Mouse (Mus musculus): ENCODE results near the gene Eif4e2. TPM values are rescaled to one million over a fixed set of nuclear protein-coding genes. Genes with fewer than 3 reads are reported as not detected.

The Eif4e2 gene
- polyA plus RNA-seq, 1 experiment from 2014 or later: 101 TPM

- H3K4me2 ChIP-seq (ENCODE audit: low read length): no peak within 1 kb of the TSS
- H3K9me3 ChIP-seq (ENCODE audit: control insufficient read depth, low read length): no peaks in the 10 kb centered on the region
- no peak for ATAC-seq (ENCODE audit: insufficient number of reproducible peaks, insufficient read depth, low FRiP score, low read depth)
- H3K27ac ChIP-seq (replicated peaks in 1 of 2; ENCODE audit: control insufficient read depth in 1 of 2, insufficient read depth in 1 of 2, low read depth in 2 of 2, low read length in 2 of 2): no peak within 1 kb of the TSS
- no peak within 1 kb of the TSS for H3K9ac ChIP-seq (ENCODE audit: low read length)
- WGBS: 84% methylated on average over 7 of the region's 7 CpGs
- peaks cover 23% of the 10 kb centered on the region for H3K27me3 ChIP-seq (ENCODE audit: control insufficient read depth, insufficient read depth, low read length)
- no peak within 1 kb of the TSS for H3K4me3 ChIP-seq (ENCODE audit: control insufficient read depth in 1 of 2, insufficient read depth in 1 of 2, low read depth in 1 of 2, low read length in 2 of 2)
- H3K4me1 ChIP-seq (ENCODE audit: control insufficient read depth in 2 of 2, insufficient read depth in 2 of 2, low read length in 2 of 2): peaks cover 0 to 3% of the 10 kb centered on the region in 2 experiments; a peak in 1 of 4 replicates
- no peaks in the 10 kb centered on the region for H3K36me3 ChIP-seq (ENCODE audit: control insufficient read depth, insufficient read depth, low read length)
These were observed 9.2 kb upstream of the Eif4e2 start, which contains the start of gene Chrng for GRCm38 (mm10) chr1:87204465-87204864. TSS of gene Chrng (plus strand) at chr1:87204657.

DNA sequence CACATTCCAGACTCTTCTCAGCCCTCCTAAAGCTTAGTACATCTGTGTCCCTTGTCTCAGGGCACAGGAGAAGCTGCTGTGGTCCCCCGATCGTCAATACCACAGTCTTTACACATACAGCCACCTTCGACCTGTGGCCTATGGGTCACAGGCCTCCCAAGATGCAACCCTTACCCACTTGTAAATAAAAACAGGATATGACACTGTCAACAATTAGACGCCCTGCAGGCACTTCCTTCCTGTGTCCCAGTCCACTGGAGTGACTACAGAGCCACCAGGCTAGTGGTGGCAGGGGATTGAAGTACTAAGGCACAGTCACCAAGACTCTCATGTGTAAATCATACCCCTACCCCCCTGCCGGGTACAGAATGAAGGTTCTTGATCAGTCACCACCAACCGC lies 8.7 kb upstream of the Eif4e2 start:
- 50% methylated on average over 6 of the region's 6 CpGs for WGBS
- ATAC-seq (ENCODE audit: insufficient number of reproducible peaks, insufficient read depth, low FRiP score, low read depth): no peak

DNA sequence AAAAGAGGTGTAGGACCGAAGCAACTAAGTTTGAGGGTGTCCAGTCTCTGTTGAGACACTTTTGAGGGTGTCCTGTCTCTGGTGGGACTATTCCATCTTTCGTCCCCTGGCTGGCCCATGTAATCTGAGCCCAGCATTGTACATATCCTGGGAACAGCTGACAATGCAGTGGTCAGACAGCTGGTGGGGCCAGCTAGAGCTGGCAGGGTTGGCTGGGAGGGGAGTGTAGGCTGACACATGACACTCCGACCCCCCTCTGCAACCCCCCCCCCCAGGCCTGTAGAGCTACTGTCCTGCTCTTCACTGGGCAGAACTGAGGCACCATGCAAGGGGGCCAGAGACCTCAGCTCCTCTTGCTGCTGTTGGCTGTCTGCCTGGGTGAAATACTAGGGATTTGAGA lies 8.2 kb upstream of the Eif4e2 start:
- H3K4me2 ChIP-seq (ENCODE audit: low read length): no peak overlapping the region
- peaks cover 0 to 3% of the 10 kb centered on the region in 2 experiments; a peak in 1 of 4 replicates for H3K4me1 ChIP-seq (ENCODE audit: control insufficient read depth in 2 of 2, insufficient read depth in 2 of 2, low read length in 2 of 2)
- H3K27ac ChIP-seq (replicated peaks in 1 of 2; ENCODE audit: control insufficient read depth in 1 of 2, insufficient read depth in 1 of 2, low read depth in 2 of 2, low read length in 2 of 2): no peak overlapping the region
- no peak overlapping the region for H3K4me3 ChIP-seq (ENCODE audit: control insufficient read depth in 1 of 2, insufficient read depth in 1 of 2, low read depth in 1 of 2, low read length in 2 of 2)
- no peak for ATAC-seq (ENCODE audit: insufficient number of reproducible peaks, insufficient read depth, low FRiP score, low read depth)
- H3K27me3 ChIP-seq (ENCODE audit: control insufficient read depth, insufficient read depth, low read length): peaks cover 23% of the 10 kb centered on the region
- no peak overlapping the region for H3K9ac ChIP-seq (ENCODE audit: low read length)
- no peaks in the 10 kb centered on the region for H3K36me3 ChIP-seq (ENCODE audit: control insufficient read depth, insufficient read depth, low read length)
- 37% methylated on average over 3 of the region's 3 CpGs for WGBS
- H3K9me3 ChIP-seq (ENCODE audit: control insufficient read depth, low read length): no peaks in the 10 kb centered on the region

More for the DNA sequence above, 8.7 kb upstream of the Eif4e2 start:
- Histone ChIP-seq H3K27me3 (ENCODE audit: control insufficient read depth, insufficient read depth, low read length) (peaks cover 23% of the 10 kb centered on the region), H3K4me2 (ENCODE audit: low read length) (no peak overlapping the region), H3K9ac (ENCODE audit: low read length) (no peak overlapping the region), H3K9me3 (ENCODE audit: control insufficient read depth, low read length) (no peaks in the 10 kb centered on the region), H3K27ac (replicated peaks in 1 of 2; ENCODE audit: control insufficient read depth in 1 of 2, insufficient read depth in 1 of 2, low read depth in 2 of 2, low read length in 2 of 2) (no peak overlapping the region), H3K36me3 (ENCODE audit: control insufficient read depth, insufficient read depth, low read length) (no peaks in the 10 kb centered on the region), H3K4me1 (ENCODE audit: control insufficient read depth in 2 of 2, insufficient read depth in 2 of 2, low read length in 2 of 2) (peaks cover 0 to 3% of the 10 kb centered on the region in 2 experiments; a peak in 1 of 4 replicates), H3K4me3 (ENCODE audit: control insufficient read depth in 1 of 2, insufficient read depth in 1 of 2, low read depth in 1 of 2, low read length in 2 of 2) (no peak overlapping the region)

- peaks cover 23% of the 10 kb centered on the region for H3K27me3 ChIP-seq (ENCODE audit: control insufficient read depth, insufficient read depth, low read length)
- ATAC-seq (ENCODE audit: insufficient number of reproducible peaks, insufficient read depth, low FRiP score, low read depth): no peak
- no peaks in the 10 kb centered on the region for H3K4me1 ChIP-seq (ENCODE audit: control insufficient read depth in 2 of 2, insufficient read depth in 2 of 2, low read length in 2 of 2)
- 16% methylated on average over 17 of the region's 17 CpGs for WGBS
- no peaks in the 10 kb centered on the region for H3K9me3 ChIP-seq (ENCODE audit: control insufficient read depth, low read length)
- no peak overlapping the region for H3K4me3 ChIP-seq (ENCODE audit: control insufficient read depth in 1 of 2, insufficient read depth in 1 of 2, low read depth in 1 of 2, low read length in 2 of 2)
- H3K9ac ChIP-seq (ENCODE audit: low read length): no peak overlapping the region
- H3K4me2 ChIP-seq (ENCODE audit: low read length): no peak overlapping the region
- no peak overlapping the region for H3K27ac ChIP-seq (replicated peaks in 1 of 2; ENCODE audit: control insufficient read depth in 1 of 2, insufficient read depth in 1 of 2, low read depth in 2 of 2, low read length in 2 of 2)
- no peaks in the 10 kb centered on the region for H3K36me3 ChIP-seq (ENCODE audit: control insufficient read depth, insufficient read depth, low read length)
These were observed 7.4 kb upstream of the Eif4e2 start for GRCm38 (mm10) chr1:87206339-87206738.

GRCm38 (mm10) chr1:87211431-87211830 lies 2.3 kb upstream of the Eif4e2 start:
- no peak overlapping the region for H3K27ac ChIP-seq (replicated peaks in 1 of 2; ENCODE audit: control insufficient read depth in 1 of 2, insufficient read depth in 1 of 2, low read depth in 2 of 2, low read length in 2 of 2)
- H3K27me3 ChIP-seq (ENCODE audit: control insufficient read depth, insufficient read depth, low read length): peaks cover 16% of the 10 kb centered on the region
- no peak for ATAC-seq (ENCODE audit: insufficient number of reproducible peaks, insufficient read depth, low FRiP score, low read depth)
- no peak overlapping the region for H3K9ac ChIP-seq (ENCODE audit: low read length)
- H3K4me2 ChIP-seq (ENCODE audit: low read length): no peak overlapping the region
- no peaks in the 10 kb centered on the region for H3K9me3 ChIP-seq (ENCODE audit: control insufficient read depth, low read length)
- H3K4me1 ChIP-seq (ENCODE audit: control insufficient read depth in 2 of 2, insufficient read depth in 2 of 2, low read length in 2 of 2): peaks cover 8 to 22% of the 10 kb centered on the region in 2 experiments
- H3K4me3 ChIP-seq (ENCODE audit: control insufficient read depth in 1 of 2, insufficient read depth in 1 of 2, low read depth in 1 of 2, low read length in 2 of 2): no peak overlapping the region
- no peaks in the 10 kb centered on the region for H3K36me3 ChIP-seq (ENCODE audit: control insufficient read depth, insufficient read depth, low read length)
- WGBS: 75% methylated on average over 4 of the region's 4 CpGs

GRCm38 (mm10) chr1:87214748-87215147 lies 1.0 kb downstream of the Eif4e2 start:
- Histone ChIP-seq H3K27ac (replicated peaks in 1 of 2; ENCODE audit: control insufficient read depth in 1 of 2, insufficient read depth in 1 of 2, low read depth in 2 of 2, low read length in 2 of 2) (peak overlapping the region in 1 of 2 experiments; percentile 99; a peak in 2 of 4 replicates), H3K27me3 (ENCODE audit: control insufficient read depth, insufficient read depth, low read length) (no peaks in the 10 kb centered on the region), H3K36me3 (ENCODE audit: control insufficient read depth, insufficient read depth, low read length) (peaks cover 11% of the 10 kb centered on the region), H3K9me3 (ENCODE audit: control insufficient read depth, low read length) (no peaks in the 10 kb centered on the region), H3K4me2 (ENCODE audit: low read length) (peak overlapping the region; percentile 67), H3K4me3 (ENCODE audit: control insufficient read depth in 1 of 2, insufficient read depth in 1 of 2, low read depth in 1 of 2, low read length in 2 of 2) (peak overlapping the region; percentile 72 to 81), H3K4me1 (ENCODE audit: control insufficient read depth in 2 of 2, insufficient read depth in 2 of 2, low read length in 2 of 2) (peaks cover 8 to 24% of the 10 kb centered on the region in 2 experiments), H3K9ac (ENCODE audit: low read length) (peak overlapping the region; percentile 96)
- WGBS: 7% methylated on average over 4 of the region's 4 CpGs
- no peak for ATAC-seq (ENCODE audit: insufficient number of reproducible peaks, insufficient read depth, low FRiP score, low read depth)

DNA sequence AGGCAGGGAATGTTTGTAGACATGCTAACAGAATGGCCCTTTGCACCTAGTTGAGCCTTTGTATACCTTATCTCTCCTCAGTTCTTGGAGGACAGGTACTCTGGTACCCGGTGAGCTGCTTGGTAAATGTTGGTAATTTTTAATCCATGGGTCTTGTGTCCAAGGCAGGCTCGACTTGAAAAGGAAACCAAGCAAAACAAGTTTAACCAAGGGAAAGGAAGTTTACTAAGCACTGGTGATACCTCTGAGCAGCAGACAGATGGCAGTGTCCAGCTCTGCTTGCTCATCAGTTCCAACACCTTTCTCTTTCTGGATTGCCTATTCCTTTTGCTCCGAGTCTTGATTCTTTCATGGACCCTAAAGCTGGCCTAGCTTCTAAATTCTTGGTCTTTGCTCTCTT lies 4.2 kb downstream of the Eif4e2 start:
- no peak for ATAC-seq (ENCODE audit: insufficient number of reproducible peaks, insufficient read depth, low FRiP score, low read depth)
- H3K36me3 ChIP-seq (ENCODE audit: control insufficient read depth, insufficient read depth, low read length): peaks cover 43% of the 10 kb centered on the region
- H3K9me3 ChIP-seq (ENCODE audit: control insufficient read depth, low read length): no peaks in the 10 kb centered on the region
- no peaks in the 10 kb centered on the region for H3K27me3 ChIP-seq (ENCODE audit: control insufficient read depth, insufficient read depth, low read length)
- WGBS: 64% methylated on average over 3 of the region's 3 CpGs
- peaks cover 7 to 22% of the 10 kb centered on the region in 2 experiments for H3K4me1 ChIP-seq (ENCODE audit: control insufficient read depth in 2 of 2, insufficient read depth in 2 of 2, low read length in 2 of 2)
- H3K4me2 ChIP-seq (ENCODE audit: low read length): no peak overlapping the region
- no peak overlapping the region for H3K4me3 ChIP-seq (ENCODE audit: control insufficient read depth in 1 of 2, insufficient read depth in 1 of 2, low read depth in 1 of 2, low read length in 2 of 2)
- H3K9ac ChIP-seq (ENCODE audit: low read length): no peak overlapping the region
- H3K27ac ChIP-seq (replicated peaks in 1 of 2; ENCODE audit: control insufficient read depth in 1 of 2, insufficient read depth in 1 of 2, low read depth in 2 of 2, low read length in 2 of 2): no peak overlapping the region

- Histone ChIP-seq H3K4me1 (ENCODE audit: control insufficient read depth in 2 of 2, insufficient read depth in 2 of 2, low read length in 2 of 2) (no peaks in the 10 kb centered on the region), H3K27ac (replicated peaks in 1 of 2; ENCODE audit: control insufficient read depth in 1 of 2, insufficient read depth in 1 of 2, low read depth in 2 of 2, low read length in 2 of 2) (no peak overlapping the region), H3K4me3 (ENCODE audit: control insufficient read depth in 1 of 2, insufficient read depth in 1 of 2, low read depth in 1 of 2, low read length in 2 of 2) (no peak overlapping the region), H3K4me2 (ENCODE audit: low read length) (no peak overlapping the region), H3K9me3 (ENCODE audit: control insufficient read depth, low read length) (no peaks in the 10 kb centered on the region), H3K9ac (ENCODE audit: low read length) (no peak overlapping the region), H3K36me3 (ENCODE audit: control insufficient read depth, insufficient read depth, low read length) (peaks cover 99% of the 10 kb centered on the region), H3K27me3 (ENCODE audit: control insufficient read depth, insufficient read depth, low read length) (no peaks in the 10 kb centered on the region)
- 94% methylated on average over 8 of the region's 8 CpGs for WGBS
- ATAC-seq (ENCODE audit: insufficient number of reproducible peaks, insufficient read depth, low FRiP score, low read depth): no peak
These were observed 12.0 kb downstream of the Eif4e2 start for GRCm38 (mm10) chr1:87225739-87226138.
